ENCODE assay signal across 8 mouse cellular contexts in the genomic region with DNA sequence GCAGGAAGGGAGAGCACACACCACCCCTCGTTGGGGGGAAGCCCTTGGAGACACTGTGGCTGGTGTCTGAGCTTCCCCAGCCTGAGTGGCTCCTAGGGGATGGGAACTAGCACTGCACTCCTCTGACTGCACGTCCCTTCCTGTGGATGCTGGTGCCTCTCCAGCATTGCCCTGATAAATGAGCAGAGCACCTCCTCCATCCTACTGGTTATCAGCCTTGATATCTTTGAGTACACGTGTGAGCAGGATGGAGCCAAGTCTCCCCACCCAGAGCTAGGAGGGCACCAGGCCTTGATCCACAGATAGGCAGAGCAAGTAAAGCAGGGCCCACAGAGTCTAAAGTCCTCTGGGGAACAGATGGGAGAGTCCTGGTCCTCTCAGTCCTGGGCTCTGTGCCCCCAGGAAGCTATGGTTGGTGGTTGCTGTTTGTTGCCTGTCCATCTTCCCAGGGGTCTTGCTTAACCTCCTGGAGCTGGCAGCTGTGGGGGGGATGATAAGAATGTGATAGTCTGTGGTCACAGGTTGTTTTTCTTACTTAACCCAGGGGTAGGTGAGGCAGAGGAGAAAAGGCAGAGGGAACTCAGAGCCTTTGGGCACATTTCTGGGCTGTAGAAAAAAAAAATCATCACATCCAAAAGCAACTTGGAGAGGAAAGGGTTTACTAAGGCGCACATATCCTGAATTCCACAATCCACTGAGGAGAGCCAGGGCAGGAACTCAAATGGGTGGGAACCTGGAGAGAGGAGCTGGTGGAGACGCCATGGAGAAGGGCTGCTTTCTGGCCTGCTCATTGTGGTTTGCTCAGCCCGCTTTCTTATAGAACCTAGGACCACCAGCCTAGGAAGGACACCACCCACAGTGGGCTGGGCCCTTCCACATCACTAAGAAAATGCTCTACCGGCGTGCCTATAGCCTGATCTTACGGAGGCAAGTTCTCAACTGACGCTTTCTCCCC. TPM values are rescaled to one million over a fixed set of nuclear protein-coding genes. Genes with fewer than 3 reads are reported as not detected.
DNase-seq lines count a peak whose midpoint lies in the region; ATAC-seq and TF ChIP-seq lines count a peak whose summit lies in the region.

No protein-coding gene starts in this region.

- peak overlapping the region; percentile 76 for H3K27ac ChIP-seq in intestine, embryonic 16.5 days (ENCODE audit: low read length)
- H3K27ac ChIP-seq in hindbrain, postnatal 0 days, result no peak overlapping the region
- no peak overlapping the region for H3K27ac ChIP-seq in midbrain, embryonic 16.5 days (ENCODE audit: low read length)

- no peaks in the 10 kb centered on the region for H3K27me3 ChIP-seq in intestine, embryonic 16.5 days (replicated peaks; ENCODE audit: control insufficient read depth, insufficient read depth, low read length)
- H3K27me3 ChIP-seq in hindbrain, postnatal 0 days (ENCODE audit: insufficient read depth, low read length), result no peaks in the 10 kb centered on the region
- H3K27me3 ChIP-seq in midbrain, embryonic 16.5 days (ENCODE audit: control insufficient read depth, insufficient read depth, low read depth, low read length), result no peaks in the 10 kb centered on the region

- H3K9me3 ChIP-seq in intestine, embryonic 16.5 days (ENCODE audit: control insufficient read depth, low read length), result no peaks in the 10 kb centered on the region
- H3K9me3 ChIP-seq in hindbrain, postnatal 0 days (ENCODE audit: low read length), result no peaks in the 10 kb centered on the region
- no peaks in the 10 kb centered on the region for H3K9me3 ChIP-seq in midbrain, embryonic 16.5 days (replicated peaks; ENCODE audit: control insufficient read depth, low read length, poor library complexity, severe bottlenecking)

- no peak for TF ChIP-seq CTCF in hindbrain, postnatal 0 days (IDR thresholded peaks at IDR 0.05; ENCODE audit: low read depth)

- DNase-seq in cerebellum, adult 9-11 months, result peak; percentile 56
- DNase-seq in cerebellum, postnatal 4 days (ENCODE audit: low spot score in 2 of 2), result no peak
- DNase-seq in lung, postnatal 14 days, result peak; percentile 48
- DNase-seq in hindbrain, postnatal 0 days (ENCODE audit: low spot score), result no peak
- DNase-seq in layer of hippocampus, adult 9-11 months, result no peak

- no peak overlapping the region; the same call in 1 of the 2 replicates for H3K4me2 ChIP-seq in intestine, embryonic 16.5 days (ENCODE audit: low read depth, low read length)
- H3K4me2 ChIP-seq in hindbrain, postnatal 0 days (ENCODE audit: low read depth, low read length), result no peak overlapping the region
- H3K4me2 ChIP-seq in midbrain, embryonic 16.5 days (ENCODE audit: low read length), result no peak overlapping the region

- H3K36me3 ChIP-seq in intestine, embryonic 16.5 days (ENCODE audit: control insufficient read depth, insufficient read depth, low read length), result no peaks in the 10 kb centered on the region
- H3K36me3 ChIP-seq in hindbrain, postnatal 0 days (ENCODE audit: insufficient read depth, low read length), result no peaks in the 10 kb centered on the region
- H3K36me3 ChIP-seq in midbrain, embryonic 16.5 days (ENCODE audit: control insufficient read depth, insufficient read depth, low read length), result no peaks in the 10 kb centered on the region

- 65% methylated on average over 10 of the region's 10 CpGs for WGBS in intestine, embryonic 16.5 days
- WGBS in hindbrain, postnatal 0 days, result 78% methylated on average over 10 of the region's 10 CpGs
- WGBS in midbrain, embryonic 16.5 days, result 85% methylated on average over 10 of the region's 10 CpGs

- ATAC-seq in common myeloid progenitor, adult 5-6 weeks (replicated peaks; ENCODE audit: low read depth, poor library complexity, severe bottlenecking), result peak; percentile 27; the same call in 1 of the 2 replicates
- peak; percentile 77 for ATAC-seq in intestine, embryonic 16.5 days
- no peak for ATAC-seq in hindbrain, postnatal 0 days
- ATAC-seq in midbrain, embryonic 16.5 days, result no peak

- peaks cover 38% of the 10 kb centered on the region for H3K4me1 ChIP-seq in intestine, embryonic 16.5 days (ENCODE audit: control insufficient read depth, insufficient read depth, low read length)
- H3K4me1 ChIP-seq in hindbrain, postnatal 0 days (ENCODE audit: insufficient read depth, low read length), result peaks cover 21% of the 10 kb centered on the region
- H3K4me1 ChIP-seq in midbrain, embryonic 16.5 days (ENCODE audit: control insufficient read depth, insufficient read depth, low read length), result no peaks in the 10 kb centered on the region; the same call in 1 of the 2 replicates

- H3K9ac ChIP-seq in intestine, embryonic 16.5 days (ENCODE audit: low read depth, low read length), result no peak overlapping the region
- H3K9ac ChIP-seq in hindbrain, postnatal 0 days (replicated peaks; ENCODE audit: low read length), result no peak overlapping the region
- no peak overlapping the region for H3K9ac ChIP-seq in midbrain, embryonic 16.5 days (ENCODE audit: low read depth, low read length)

- no peak overlapping the region for H3K4me3 ChIP-seq in intestine, embryonic 16.5 days (ENCODE audit: low read length)
- no peak overlapping the region for H3K4me3 ChIP-seq in hindbrain, postnatal 0 days (ENCODE audit: low read length)
- no peak overlapping the region for H3K4me3 ChIP-seq in midbrain, embryonic 16.5 days (ENCODE audit: low read depth, low read length)

RNA-seq across cellular contexts. Expression of a gene that starts 34.6 kb away (rescaled TPM):
- 1.1 and 4.0 TPM in 2 replicates for total RNA-seq in common myeloid progenitor, adult 5-6 weeks (2017)
- polyA plus RNA-seq in intestine, embryonic 16.5 days (2015; fragmentation: Nextera tagmentation; extraction: Ambion mirVana), result 73.3 and 82.8 TPM in 2 replicates
- 105 and 126 TPM in 2 replicates for total RNA-seq in hindbrain, postnatal 0 days (2014; rRNA removed)
- 148 and 158 TPM in 2 replicates for polyA plus RNA-seq in hindbrain, postnatal 0 days (2015; fragmentation: Nextera tagmentation; extraction: Ambion mirVana)
- polyA plus RNA-seq in midbrain, embryonic 16.5 days (2015; fragmentation: Nextera tagmentation; extraction: Ambion mirVana), result 31.8 and 55.0 TPM in 2 replicates

Comparison
In these comparisons a context has a peak if more than half of its experiments do, and no peak if none do; other contexts are left out.
1. DNase-seq: peak in cerebellum, adult 9-11 months (single experiment) and lung, postnatal 14 days (single experiment); none in cerebellum, postnatal 4 days (0 of 2), hindbrain, postnatal 0 days (single experiment) and layer of hippocampus, adult 9-11 months (single experiment).
2. ATAC-seq: peak in common myeloid progenitor, adult 5-6 weeks (single experiment) and intestine, embryonic 16.5 days (single experiment); none in hindbrain, postnatal 0 days (single experiment) and midbrain, embryonic 16.5 days (single experiment).